ENCODE assay signal across 8 mouse cellular contexts in the genomic region with DNA sequence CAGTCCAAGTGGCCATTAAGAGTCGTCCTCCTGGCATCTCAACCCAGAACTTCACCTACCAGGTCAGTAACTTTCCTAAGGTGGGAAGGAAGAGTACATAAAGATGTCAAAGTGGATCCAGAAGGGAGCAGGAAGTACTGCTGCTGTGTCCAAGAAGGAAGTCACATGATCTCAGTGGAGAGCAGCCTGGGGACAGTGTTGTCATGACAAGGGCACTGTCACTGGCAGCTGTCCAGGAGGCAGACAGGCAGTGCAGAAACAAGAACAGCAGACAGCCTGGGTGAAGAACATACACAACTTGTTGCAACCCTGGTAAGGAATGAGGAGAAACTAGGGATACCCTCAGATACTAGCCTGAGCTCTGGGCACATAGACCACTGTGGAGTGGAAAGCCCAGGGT. TPM values are rescaled to one million over a fixed set of nuclear protein-coding genes. Genes with fewer than 3 reads are reported as not detected.
DNase-seq lines count a peak whose midpoint lies in the region; ATAC-seq and TF ChIP-seq lines count a peak whose summit lies in the region.
"Had no signal": no experiment of that assay in that cellular context is flagged by ENCODE, and none has a peak within 500 bp of the region (broad histone marks: within the 10 kb centered on the region; RNA-seq: fewer than 3 reads in every experiment).

No protein-coding gene starts in this region.

- ATAC-seq in granulocyte monocyte progenitor cell, adult 5-6 weeks (replicated peaks; ENCODE audit: poor library complexity, severe bottlenecking) = peak; percentile 76

- no peak for TF ChIP-seq CTCF in layer of hippocampus, adult 2 months (conservative IDR thresholded peaks at IDR 0.05)

- no peak overlapping the region for H3K27ac ChIP-seq in layer of hippocampus, adult 2 months

- peak; percentile 33 to 62 for DNase-seq in spleen, postnatal 4 days (ENCODE audit: low spot score in 2 of 2)
- no peak for DNase-seq in spleen, postnatal 14 days (ENCODE audit: low spot score in 2 of 2)
- peak; percentile 76 to 77 for DNase-seq in kidney, postnatal 36 days
- no peak for DNase-seq in thymus, postnatal 10 days (ENCODE audit: low spot score in 2 of 2)
- no peak for DNase-seq in layer of hippocampus, adult 2 months (ENCODE audit: low spot score in 2 of 2)
- no peak for DNase-seq in left cerebral cortex, adult 9 months (ENCODE audit: low spot score in 2 of 2)

- no peak overlapping the region for H3K4me3 ChIP-seq in layer of hippocampus, adult 2 months
- H3K4me3 ChIP-seq: myocyte had no signal

RNA-seq across cellular contexts. Expression of a gene that starts 8.4 kb away (rescaled TPM):
- not detected in 2 replicates for total RNA-seq in granulocyte monocyte progenitor cell, adult 5-6 weeks (2014; fragmentation: Nextera tagmentation)
- total RNA-seq in granulocyte monocyte progenitor cell, adult 5-6 weeks (2017) = 0.13 and 0.57 TPM in 2 replicates
- total RNA-seq in layer of hippocampus, adult 2 months (2021) = 10 to 100 TPM; 11.2 to 12.1 TPM

RNA-seq across cellular contexts. Expression of a gene that starts 8.9 kb away (rescaled TPM):
- not detected in 2 replicates for total RNA-seq in granulocyte monocyte progenitor cell, adult 5-6 weeks (2014; fragmentation: Nextera tagmentation)
- total RNA-seq in granulocyte monocyte progenitor cell, adult 5-6 weeks (2017) = not detected in 2 replicates
- total RNA-seq in layer of hippocampus, adult 2 months (2021) = 1 to 10 TPM; 3.9 to 4.3 TPM

RNA-seq across cellular contexts. Expression of a gene that starts 21.4 kb away (rescaled TPM):
- total RNA-seq in granulocyte monocyte progenitor cell, adult 5-6 weeks (2014; fragmentation: Nextera tagmentation) = 290 and 324 TPM in 2 replicates
- total RNA-seq in granulocyte monocyte progenitor cell, adult 5-6 weeks (2017) = 213 and 240 TPM in 2 replicates
- 100 to 1,000 TPM; 207 to 209 TPM for total RNA-seq in layer of hippocampus, adult 2 months (2021)

RNA-seq across cellular contexts. Expression of a gene that starts 21.5 kb away (rescaled TPM):
- total RNA-seq in granulocyte monocyte progenitor cell, adult 5-6 weeks (2014; fragmentation: Nextera tagmentation) = 623 and 635 TPM in 2 replicates
- 345 and 370 TPM in 2 replicates for total RNA-seq in granulocyte monocyte progenitor cell, adult 5-6 weeks (2017)
- 10 to 100 TPM; 89.1 to 94.1 TPM for total RNA-seq in layer of hippocampus, adult 2 months (2021)

RNA-seq across cellular contexts. Expression of a gene that starts 48.9 kb away (rescaled TPM):
- total RNA-seq in granulocyte monocyte progenitor cell, adult 5-6 weeks (2014; fragmentation: Nextera tagmentation) = 61.0 and 61.6 TPM in 2 replicates
- 19.5 and 26.1 TPM in 2 replicates for total RNA-seq in granulocyte monocyte progenitor cell, adult 5-6 weeks (2017)
- total RNA-seq in layer of hippocampus, adult 2 months (2021) = 10 to 100 TPM; 11.2 to 11.8 TPM

Comparison
In these comparisons a context has a peak if more than half of its experiments do, and no peak if none do; other contexts are left out.
1. DNase-seq: peak in spleen, postnatal 4 days (2 of 2) and kidney, postnatal 36 days (2 of 2); none in spleen, postnatal 14 days (0 of 2), thymus, postnatal 10 days (0 of 2), layer of hippocampus, adult 2 months (0 of 2) and left cerebral cortex, adult 9 months (0 of 2).
2. RNA of a gene that starts 8.4 kb away (total RNA-seq): 11.2 to 12.1 TPM in layer of hippocampus, adult 2 months; 0.13 to 0.57 TPM in granulocyte monocyte progenitor cell, adult 5-6 weeks; every median in the first group is over 4 times any median in the second.
3. RNA of a gene that starts 8.9 kb away (total RNA-seq): 3.9 to 4.3 TPM in layer of hippocampus, adult 2 months; not detected in granulocyte monocyte progenitor cell, adult 5-6 weeks; every median in the first group is over 4 times any median in the second.